Mouse (Mus musculus): ENCODE results near the gene Trpm5. TPM values are rescaled to one million over a fixed set of nuclear protein-coding genes. Genes with fewer than 3 reads are reported as not detected.

The Trpm5 gene
- polyA plus RNA-seq, 1 experiment from 2014 or later = 1.3 TPM

GRCm38 (mm10) chr7:143132815-143133214 lies 38.4 kb upstream of the Trpm5 start:
- Histone ChIP-seq H3K9me3 (ENCODE audit: control insufficient read depth) (no peaks in the 10 kb centered on the region), H3K36me3 (ENCODE audit: control insufficient read depth, insufficient read depth) (no peaks in the 10 kb centered on the region; the same call in 1 of the 2 replicates), H3K9ac (ENCODE audit: low read depth, low read length) (no peak overlapping the region), H3K4me1 (replicated peaks; ENCODE audit: control insufficient read depth, insufficient read depth, low read length) (no peaks in the 10 kb centered on the region), H3K4me2 (replicated peaks; ENCODE audit: low read depth) (no peak overlapping the region), H3K4me3 (ENCODE audit: low read depth, low read length) (no peak overlapping the region), H3K27me3 (replicated peaks; ENCODE audit: control insufficient read depth, insufficient read depth, low read length) (no peaks in the 10 kb centered on the region), H3K27ac (ENCODE audit: low read depth, low read length) (no peak overlapping the region)
- ATAC-seq = no peak
- WGBS = 82% methylated on average over 5 of the region's 5 CpGs
- no peak for TF ChIP-seq CTCF (IDR thresholded peaks at IDR 0.05; ENCODE audit: low read depth)

- Histone ChIP-seq H3K36me3 (ENCODE audit: control insufficient read depth, insufficient read depth) (no peaks in the 10 kb centered on the region), H3K9me3 (ENCODE audit: control insufficient read depth) (no peaks in the 10 kb centered on the region), H3K4me3 (ENCODE audit: low read depth, low read length) (no peak overlapping the region), H3K4me1 (replicated peaks; ENCODE audit: control insufficient read depth, insufficient read depth, low read length) (peaks cover 19% of the 10 kb centered on the region), H3K27ac (ENCODE audit: low read depth, low read length) (no peak overlapping the region), H3K4me2 (replicated peaks; ENCODE audit: low read depth) (no peak overlapping the region), H3K9ac (ENCODE audit: low read depth, low read length) (no peak overlapping the region), H3K27me3 (replicated peaks; ENCODE audit: control insufficient read depth, insufficient read depth, low read length) (no peaks in the 10 kb centered on the region)
- WGBS = 63% methylated on average over 3 of the region's 3 CpGs
- ATAC-seq = no peak
- TF ChIP-seq CTCF (IDR thresholded peaks at IDR 0.05; ENCODE audit: low read depth) = no peak
These were observed 30.5 kb upstream of the Trpm5 start for GRCm38 (mm10) chr7:143124902-143125301.

GRCm38 (mm10) chr7:143123876-143124669 lies 29.6 kb upstream of the Trpm5 start:
- no peak for TF ChIP-seq CTCF (IDR thresholded peaks at IDR 0.05; ENCODE audit: low read depth)
- Histone ChIP-seq H3K9me3 (ENCODE audit: control insufficient read depth) (no peaks in the 10 kb centered on the region), H3K9ac (ENCODE audit: low read depth, low read length) (no peak overlapping the region), H3K4me3 (ENCODE audit: low read depth, low read length) (no peak overlapping the region), H3K4me1 (replicated peaks; ENCODE audit: control insufficient read depth, insufficient read depth, low read length) (peaks cover 21% of the 10 kb centered on the region), H3K27me3 (replicated peaks; ENCODE audit: control insufficient read depth, insufficient read depth, low read length) (no peaks in the 10 kb centered on the region), H3K4me2 (replicated peaks; ENCODE audit: low read depth) (no peak overlapping the region), H3K36me3 (ENCODE audit: control insufficient read depth, insufficient read depth) (no peaks in the 10 kb centered on the region), H3K27ac (ENCODE audit: low read depth, low read length) (0 out of 2 replicates have a peak overlapping the region, but pooled peaks have one; percentile 21)
- 17% methylated on average over 6 of the region's 6 CpGs for WGBS
- no peak for ATAC-seq

GRCm38 (mm10) chr7:143122191-143122590 lies 27.7 kb upstream of the Trpm5 start:
- no peak overlapping the region for H3K9ac ChIP-seq (ENCODE audit: low read depth, low read length)
- no peaks in the 10 kb centered on the region for H3K9me3 ChIP-seq (ENCODE audit: control insufficient read depth)
- no peaks in the 10 kb centered on the region for H3K27me3 ChIP-seq (replicated peaks; ENCODE audit: control insufficient read depth, insufficient read depth, low read length)
- peak overlapping the region; percentile 57; the same call in 1 of the 2 replicates for H3K27ac ChIP-seq (ENCODE audit: low read depth, low read length)
- TF ChIP-seq CTCF (IDR thresholded peaks at IDR 0.05; ENCODE audit: low read depth) = no peak
- no peak overlapping the region for H3K4me3 ChIP-seq (ENCODE audit: low read depth, low read length)
- peak; percentile 85 for ATAC-seq
- no peaks in the 10 kb centered on the region for H3K36me3 ChIP-seq (ENCODE audit: control insufficient read depth, insufficient read depth)
- no peak overlapping the region for H3K4me2 ChIP-seq (replicated peaks; ENCODE audit: low read depth)
- H3K4me1 ChIP-seq (replicated peaks; ENCODE audit: control insufficient read depth, insufficient read depth, low read length) = peaks cover 21% of the 10 kb centered on the region
- 33% methylated on average over 5 of the region's 5 CpGs for WGBS

- H3K4me2 ChIP-seq (replicated peaks; ENCODE audit: low read depth) = no peak overlapping the region
- no peak overlapping the region for H3K4me3 ChIP-seq (ENCODE audit: low read depth, low read length)
- no peak for TF ChIP-seq CTCF (IDR thresholded peaks at IDR 0.05; ENCODE audit: low read depth)
- peak overlapping the region; percentile 68 for H3K27ac ChIP-seq (ENCODE audit: low read depth, low read length)
- ATAC-seq = no peak
- 67% methylated on average over 3 of the region's 3 CpGs for WGBS
- H3K4me1 ChIP-seq (replicated peaks; ENCODE audit: control insufficient read depth, insufficient read depth, low read length) = peaks cover 21% of the 10 kb centered on the region
- no peaks in the 10 kb centered on the region for H3K36me3 ChIP-seq (ENCODE audit: control insufficient read depth, insufficient read depth)
- H3K9me3 ChIP-seq (ENCODE audit: control insufficient read depth) = no peaks in the 10 kb centered on the region
- no peaks in the 10 kb centered on the region for H3K27me3 ChIP-seq (replicated peaks; ENCODE audit: control insufficient read depth, insufficient read depth, low read length)
- no peak overlapping the region for H3K9ac ChIP-seq (ENCODE audit: low read depth, low read length)
These were observed 25.4 kb upstream of the Trpm5 start for GRCm38 (mm10) chr7:143119826-143120225.

GRCm38 (mm10) chr7:143119407-143119806 lies 25.0 kb upstream of the Trpm5 start:
- H3K36me3 ChIP-seq (ENCODE audit: control insufficient read depth, insufficient read depth) = no peaks in the 10 kb centered on the region
- H3K27ac ChIP-seq (ENCODE audit: low read depth, low read length) = peak overlapping the region; percentile 68
- H3K4me3 ChIP-seq (ENCODE audit: low read depth, low read length) = no peak overlapping the region
- WGBS = 30% methylated on average over 1 of the region's 1 CpGs
- no peaks in the 10 kb centered on the region for H3K9me3 ChIP-seq (ENCODE audit: control insufficient read depth)
- H3K27me3 ChIP-seq (replicated peaks; ENCODE audit: control insufficient read depth, insufficient read depth, low read length) = no peaks in the 10 kb centered on the region
- no peak overlapping the region for H3K9ac ChIP-seq (ENCODE audit: low read depth, low read length)
- no peak overlapping the region for H3K4me2 ChIP-seq (replicated peaks; ENCODE audit: low read depth)
- TF ChIP-seq CTCF (IDR thresholded peaks at IDR 0.05; ENCODE audit: low read depth) = no peak
- peaks cover 18% of the 10 kb centered on the region for H3K4me1 ChIP-seq (replicated peaks; ENCODE audit: control insufficient read depth, insufficient read depth, low read length)
- no peak; the same call in 1 of the 2 replicates for ATAC-seq

Data from intestine, postnatal 0 days (tissue).